Mouse (Mus musculus) neural tube, embryonic 12.5 days (tissue): ENCODE data around the gene Tcf7l1. TPM values are rescaled to one million over a fixed set of nuclear protein-coding genes. Genes with fewer than 3 reads are reported as not detected.

Source experiments
- ATAC-seq: fragments of 200-750 bp; cut with Nextera tagmentation; 2 replicates; pipeline ENCODE4 v1.8.0; 2017; ENCODE audit warnings: low read depth, mild to moderate bottlenecking, moderate TSS enrichment, moderate library complexity; ENCODE audit not compliant: low FRiP score
- H3K27ac ChIP-seq: fragments of 300-500 bp; sonication (generic); 2 replicates; pipeline ENCODE4 v1.5.1; 2016
- H3K27me3 ChIP-seq: fragments of 300-500 bp; sonication (generic); replicated peaks from 2 replicates; pipeline ENCODE4 v1.6.1; 2016; ENCODE audit warnings: mild to moderate bottlenecking
- H3K36me3 ChIP-seq: fragments of 300-500 bp; sonication (generic); 2 replicates; pipeline ENCODE4 v1.6.1; 2016; ENCODE audit warnings: mild to moderate bottlenecking
- H3K4me1 ChIP-seq: fragments of 300-500 bp; sonication (generic); 2 replicates; pipeline ENCODE4 v1.6.1; 2016
- H3K4me2 ChIP-seq: fragments of 300-500 bp; sonication (generic); replicated peaks from 2 replicates; pipeline ENCODE4 v1.6.1; 2016; ENCODE audit warnings: mild to moderate bottlenecking
- H3K4me3 ChIP-seq: fragments of 300-500 bp; sonication (generic); 2 replicates; pipeline ENCODE4 v1.5.1; 2016
- H3K9ac ChIP-seq: fragments of 300-500 bp; sonication (generic); 2 replicates; pipeline ENCODE4 v1.6.1; 2016; ENCODE audit warnings: mild to moderate bottlenecking
- H3K9me3 ChIP-seq: fragments of 300-500 bp; sonication (generic); 2 replicates; pipeline ENCODE4 v1.6.1; 2016; ENCODE audit warnings: mild to moderate bottlenecking
- WGBS: fragments of 180-500 bp; shearing (Covaris S2); methylation state at CpG from one replicate; pipeline ENCODE4 v1.1.7; 2016; 5-methylcytosine and 5-hydroxymethylcytosine counted together
- polyA plus RNA-seq: library from polyadenylated mRNA; unstranded; fragments of >200 nt; fragmentation: Nextera tagmentation; extraction: Ambion mirVana; gene quantifications from 2 replicates; pipeline ENCODE4 v1.2.1, GENCODE M21; 2016

The Tcf7l1 gene
- polyA plus RNA-seq, 1 experiment from 2014 or later, result 18.6 TPM

DNA sequence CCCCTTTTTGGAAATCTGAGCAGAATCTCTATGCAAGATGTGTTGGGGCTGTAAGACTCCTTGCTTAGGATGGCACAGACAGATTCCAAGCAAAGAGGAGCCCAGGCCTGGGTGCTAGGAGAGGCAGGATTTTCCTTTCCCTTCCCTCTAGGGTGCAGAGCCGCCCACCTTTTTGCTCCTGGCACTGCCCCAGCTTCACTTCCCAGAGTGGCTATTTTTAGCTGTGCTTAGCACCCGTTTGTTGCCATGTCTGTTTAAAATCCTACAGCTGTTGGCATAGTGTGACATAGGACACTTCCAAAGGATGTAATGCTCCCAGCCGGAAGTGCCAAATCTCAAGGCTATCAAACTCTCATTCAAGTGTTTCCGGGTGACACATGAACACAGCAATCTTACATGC is 74.3 kb downstream of the Tcf7l1 start:
- Histone ChIP-seq H3K4me1 (peaks cover 37% of the 10 kb centered on the region), H3K4me3 (no peak overlapping the region), H3K27me3 (peaks cover 5% of the 10 kb centered on the region; the same call in 1 of the 2 replicates), H3K27ac (no peak overlapping the region), H3K9me3 (no peaks in the 10 kb centered on the region), H3K36me3 (no peaks in the 10 kb centered on the region), H3K9ac (no peak overlapping the region), H3K4me2 (no peak overlapping the region)
- ATAC-seq, result no peak
- 60% methylated on average over 4 of the region's 4 CpGs for WGBS

DNA sequence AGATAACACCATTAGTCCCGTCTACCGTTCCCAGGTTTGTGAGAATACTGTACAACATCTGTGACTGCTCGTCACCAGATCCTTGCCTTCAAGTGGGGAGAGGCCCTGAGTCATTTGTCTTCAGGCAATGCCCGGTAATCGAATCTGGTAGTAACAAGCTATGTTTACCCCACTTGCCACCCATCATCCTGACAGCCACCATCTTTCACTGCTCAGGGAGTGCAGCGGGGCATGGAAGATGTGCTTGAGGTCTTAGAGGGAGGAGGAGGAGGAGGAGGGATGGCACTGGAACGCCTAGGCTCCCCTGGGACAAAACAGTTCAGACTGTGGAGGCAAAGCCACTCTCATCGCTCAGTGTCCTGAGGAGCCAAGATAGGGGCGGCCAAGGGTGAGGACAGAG is 74.8 kb downstream of the Tcf7l1 start:
- ATAC-seq, result peak; percentile 42; the same call in 1 of the 2 replicates
- WGBS, result 31% methylated on average over 9 of the region's 9 CpGs
- H3K4me3 ChIP-seq, result no peak overlapping the region
- H3K9ac ChIP-seq, result no peak overlapping the region
- no peaks in the 10 kb centered on the region for H3K36me3 ChIP-seq
- H3K27me3 ChIP-seq, result peaks cover 5% of the 10 kb centered on the region; the same call in 1 of the 2 replicates
- no peak overlapping the region for H3K27ac ChIP-seq
- no peak overlapping the region for H3K4me2 ChIP-seq
- H3K4me1 ChIP-seq, result peaks cover 37% of the 10 kb centered on the region
- no peaks in the 10 kb centered on the region for H3K9me3 ChIP-seq

GRCm38 (mm10) chr6:72711508-72712081 is 77.5 kb downstream of the Tcf7l1 start:
- Histone ChIP-seq H3K27ac (peak overlapping the region; percentile 8; the same call in 1 of the 2 replicates), H3K4me3 (no peak overlapping the region), H3K36me3 (no peaks in the 10 kb centered on the region), H3K4me2 (peak overlapping the region; percentile 28), H3K9me3 (no peaks in the 10 kb centered on the region), H3K4me1 (peaks cover 42% of the 10 kb centered on the region), H3K9ac (no peak overlapping the region), H3K27me3 (peaks cover 8% of the 10 kb centered on the region; the same call in 1 of the 2 replicates)
- WGBS, result 3% methylated on average over 8 of the region's 8 CpGs
- peak; percentile 88 for ATAC-seq

DNA sequence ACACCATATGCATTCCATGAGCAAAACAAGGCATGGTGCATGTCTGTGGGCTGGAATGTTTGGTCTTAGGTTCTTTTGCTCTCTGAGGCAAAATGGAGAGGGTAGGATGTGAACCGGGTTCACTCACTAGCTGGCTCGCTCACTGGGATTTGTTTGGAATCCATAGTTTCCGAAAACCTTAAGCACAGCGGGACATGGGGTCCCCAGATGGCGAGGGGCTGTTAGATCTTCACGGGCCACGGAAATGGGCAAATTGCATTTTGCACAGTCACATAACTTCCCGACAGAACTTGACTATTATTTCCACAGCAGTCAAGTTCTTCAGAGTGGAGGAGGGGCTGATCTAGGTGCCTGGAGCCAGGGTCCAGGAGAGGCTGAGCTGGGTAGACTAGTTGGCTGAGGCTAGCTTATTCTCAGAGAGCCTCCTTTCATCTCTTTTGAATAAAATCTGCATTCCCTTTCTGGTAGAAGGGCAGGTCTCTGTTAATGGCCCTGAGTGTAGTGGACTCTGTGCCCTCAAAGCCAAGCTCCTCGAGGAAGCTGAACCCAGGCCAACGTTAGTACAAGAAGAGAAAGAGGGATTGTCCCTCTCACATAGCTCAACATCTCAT is 78.1 kb downstream of the Tcf7l1 start:
- H3K27me3 ChIP-seq, result peaks cover 8% of the 10 kb centered on the region; the same call in 1 of the 2 replicates
- H3K9me3 ChIP-seq, result no peaks in the 10 kb centered on the region
- no peaks in the 10 kb centered on the region for H3K36me3 ChIP-seq
- no peak overlapping the region for H3K4me3 ChIP-seq
- ATAC-seq, result peak; percentile 57
- 31% methylated on average over 10 of the region's 10 CpGs for WGBS
- no peak overlapping the region for H3K9ac ChIP-seq
- H3K27ac ChIP-seq, result peak overlapping the region; percentile 8; the same call in 1 of the 2 replicates
- H3K4me1 ChIP-seq, result peaks cover 42% of the 10 kb centered on the region
- H3K4me2 ChIP-seq, result peak overlapping the region; percentile 28

- no peak overlapping the region for H3K9ac ChIP-seq
- H3K4me2 ChIP-seq, result no peak overlapping the region
- no peak overlapping the region for H3K27ac ChIP-seq
- H3K4me1 ChIP-seq, result peaks cover 24% of the 10 kb centered on the region
- peak; percentile 85; the same call in 1 of the 2 replicates for ATAC-seq
- no peaks in the 10 kb centered on the region for H3K36me3 ChIP-seq
- 27% methylated on average over 5 of the region's 5 CpGs for WGBS
- no peak overlapping the region for H3K4me3 ChIP-seq
- H3K9me3 ChIP-seq, result peaks cover 4% of the 10 kb centered on the region; the same call in 1 of the 2 replicates
- no peaks in the 10 kb centered on the region; the same call in 1 of the 2 replicates for H3K27me3 ChIP-seq
Measured at GRCm38 (mm10) chr6:72699467-72700126, 89.5 kb downstream of the Tcf7l1 start.

DNA sequence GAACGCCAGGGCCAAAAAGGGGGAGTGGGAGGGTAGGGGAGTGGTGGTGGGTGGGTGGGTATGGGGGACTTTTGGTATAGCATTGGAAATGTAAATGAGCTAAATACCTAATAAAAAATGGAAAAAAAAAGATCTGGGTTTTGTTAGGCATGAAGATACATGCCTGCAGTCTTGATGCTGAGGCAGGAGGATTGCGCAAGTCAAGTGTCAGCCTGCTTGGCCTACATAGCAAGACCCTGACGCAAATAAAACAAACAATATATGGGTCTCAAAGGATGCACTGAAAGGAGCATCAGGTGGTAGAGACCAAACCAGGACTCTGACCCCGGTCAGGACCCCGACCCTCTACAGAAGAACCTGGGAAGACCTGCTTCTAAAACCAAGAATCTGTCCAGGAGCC is 90.5 kb downstream of the Tcf7l1 start:
- no peak overlapping the region for H3K9ac ChIP-seq
- H3K4me1 ChIP-seq, result peaks cover 25% of the 10 kb centered on the region
- no peaks in the 10 kb centered on the region for H3K36me3 ChIP-seq
- no peaks in the 10 kb centered on the region; the same call in 1 of the 2 replicates for H3K27me3 ChIP-seq
- peaks cover 4% of the 10 kb centered on the region; the same call in 1 of the 2 replicates for H3K9me3 ChIP-seq
- WGBS, result 94% methylated on average over 5 of the region's 5 CpGs
- ATAC-seq, result no peak
- no peak overlapping the region for H3K4me3 ChIP-seq
- H3K27ac ChIP-seq, result no peak overlapping the region
- no peak overlapping the region for H3K4me2 ChIP-seq

DNA sequence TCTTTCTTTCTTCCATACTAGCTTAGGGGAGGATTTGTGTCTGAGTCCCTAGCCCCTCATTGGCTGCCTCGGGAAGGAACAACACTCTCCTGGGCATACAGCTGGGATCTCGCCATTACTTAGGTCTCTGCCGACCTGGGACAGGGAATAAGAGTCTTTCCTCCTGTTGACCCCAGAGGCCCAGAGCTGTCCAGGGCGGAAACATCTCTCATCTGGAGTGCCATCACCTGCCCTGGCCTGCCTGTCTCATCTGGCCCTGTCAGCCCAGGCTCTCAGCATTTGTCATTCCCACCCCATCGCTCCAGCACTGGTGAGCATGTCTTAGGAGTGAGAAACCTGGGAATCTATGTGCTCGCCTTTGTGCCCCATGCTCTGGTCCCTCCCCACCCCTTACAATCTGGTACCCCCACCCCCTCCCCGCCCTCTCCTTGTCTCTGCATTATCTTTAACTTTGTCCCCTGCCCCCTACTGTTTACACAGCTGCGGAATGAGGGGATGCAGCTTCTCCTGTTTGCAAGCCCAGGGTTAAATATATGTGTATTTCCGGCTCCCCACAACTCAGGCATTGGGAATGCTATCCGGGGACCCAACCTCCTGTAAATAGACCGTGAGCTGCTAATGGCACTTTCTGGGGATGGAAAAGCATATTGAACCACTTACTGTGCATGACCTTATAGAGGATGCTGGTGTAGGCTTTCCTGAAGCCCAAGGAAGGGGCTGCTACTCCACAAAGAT is 92.3 kb downstream of the Tcf7l1 start:
- Histone ChIP-seq H3K36me3 (no peaks in the 10 kb centered on the region), H3K27ac (no peak overlapping the region), H3K27me3 (no peaks in the 10 kb centered on the region; the same call in 1 of the 2 replicates), H3K4me2 (no peak overlapping the region; the same call in 1 of the 2 replicates), H3K9me3 (peaks cover 4% of the 10 kb centered on the region; the same call in 1 of the 2 replicates), H3K4me3 (no peak overlapping the region), H3K9ac (no peak overlapping the region), H3K4me1 (peaks cover 28% of the 10 kb centered on the region)
- WGBS, result 29% methylated on average over 11 of the region's 11 CpGs
- no peak for ATAC-seq

- H3K27ac ChIP-seq, result no peak overlapping the region
Measured at GRCm38 (mm10) chr6:72694791-72695204, 94.3 kb downstream of the Tcf7l1 start.

GRCm38 (mm10) chr6:72694047-72694790 is 94.8 kb downstream of the Tcf7l1 start:
- H3K27me3 ChIP-seq, result no peaks in the 10 kb centered on the region; the same call in 1 of the 2 replicates
- H3K9ac ChIP-seq, result no peak overlapping the region
- ATAC-seq, result no peak
- peaks cover 22% of the 10 kb centered on the region for H3K4me1 ChIP-seq
- H3K4me2 ChIP-seq, result no peak overlapping the region
- H3K4me3 ChIP-seq, result no peak overlapping the region
- WGBS, result 86% methylated on average over 5 of the region's 5 CpGs
- no peaks in the 10 kb centered on the region for H3K36me3 ChIP-seq
- no peaks in the 10 kb centered on the region for H3K9me3 ChIP-seq
- H3K27ac ChIP-seq, result no peak overlapping the region

More at GRCm38 (mm10) chr6:72694791-72695204, 94.3 kb downstream of the Tcf7l1 start:
- 82% methylated on average over 10 of the region's 10 CpGs for WGBS
- Histone ChIP-seq H3K4me1 (peaks cover 26% of the 10 kb centered on the region), H3K9me3 (no peaks in the 10 kb centered on the region), H3K9ac (no peak overlapping the region), H3K4me2 (no peak overlapping the region), H3K4me3 (no peak overlapping the region), H3K27me3 (no peaks in the 10 kb centered on the region; the same call in 1 of the 2 replicates), H3K36me3 (no peaks in the 10 kb centered on the region)
- no peak for ATAC-seq

GRCm38 (mm10) chr6:72692469-72692868 is 96.6 kb downstream of the Tcf7l1 start:
- no peak for ATAC-seq
- H3K27me3 ChIP-seq, result no peaks in the 10 kb centered on the region; the same call in 1 of the 2 replicates
- WGBS, result 77% methylated on average over 6 of the region's 6 CpGs
- no peak overlapping the region for H3K4me3 ChIP-seq
- H3K4me1 ChIP-seq, result peaks cover 19% of the 10 kb centered on the region
- H3K9me3 ChIP-seq, result no peaks in the 10 kb centered on the region
- no peak overlapping the region for H3K9ac ChIP-seq
- H3K36me3 ChIP-seq, result no peaks in the 10 kb centered on the region
- H3K4me2 ChIP-seq, result no peak overlapping the region
- no peak overlapping the region for H3K27ac ChIP-seq

- 87% methylated on average over 9 of the region's 9 CpGs for WGBS
- Histone ChIP-seq H3K9me3 (no peaks in the 10 kb centered on the region), H3K27me3 (no peaks in the 10 kb centered on the region; the same call in 1 of the 2 replicates), H3K4me2 (no peak overlapping the region), H3K4me3 (no peak overlapping the region), H3K4me1 (peaks cover 10% of the 10 kb centered on the region), H3K36me3 (no peaks in the 10 kb centered on the region), H3K27ac (no peak overlapping the region), H3K9ac (no peak overlapping the region)
- ATAC-seq, result no peak
Measured at GRCm38 (mm10) chr6:72691549-72691948, 97.5 kb downstream of the Tcf7l1 start.
